Mouse (Mus musculus) myocyte (in vitro differentiated cells): Measurements from ENCODE around the gene Dram1. TPM values are rescaled to one million over a fixed set of nuclear protein-coding genes. Genes with fewer than 3 reads are reported as not detected.

Experiments
- H3K27me3 ChIP-seq: one replicate; pipeline ENCODE4 v1.6.1; 2011; ENCODE audit not compliant: control insufficient read depth, insufficient read depth, insufficient read length
- H3K36me3 ChIP-seq: one replicate; pipeline ENCODE4 v1.6.1; 2011; ENCODE audit not compliant: control insufficient read depth, insufficient read depth
- H3K4me2 ChIP-seq: one replicate; pipeline ENCODE4 v1.6.1; 2011; ENCODE audit warnings: low read depth, control low read depth
- H3K4me3 ChIP-seq: one replicate; pipeline ENCODE4 v1.5.1; 2011; ENCODE audit warnings: mild to moderate bottlenecking, control low read depth, moderate library complexity
- H3K79me2 ChIP-seq: one replicate; pipeline ENCODE4 v1.6.1; 2011; ENCODE audit not compliant: control insufficient read depth, insufficient read depth
- H3ac ChIP-seq: one replicate; pipeline ENCODE4 v1.6.1; 2011; ENCODE audit not compliant: control insufficient read depth, insufficient read length
- CEBPB ChIP-seq: IDR thresholded peaks from 2 replicates; pipeline ENCODE4 v1.6.1; 2011; ENCODE audit warnings: mild to moderate bottlenecking, moderate library complexity; ENCODE audit not compliant: poor library complexity, insufficient read depth, severe bottlenecking
- E2F4 ChIP-seq: IDR thresholded peaks from one replicate; pipeline ENCODE4 v1.6.1; 2011; ENCODE audit warnings: mild to moderate bottlenecking, control low read depth, moderate library complexity; ENCODE audit not compliant: insufficient read depth
- MAX ChIP-seq: IDR thresholded peaks from one replicate; pipeline ENCODE4 v1.6.1; 2011; ENCODE audit warnings: low read depth, mild to moderate bottlenecking, control low read depth
- MYOD1 ChIP-seq, 3 experiments: IDR thresholded peaks; one replicate each; pipeline ENCODE4 v1.6.1; 2011; ENCODE audit warnings: control low read depth in 2 of 3, low read depth in 2 of 3, mild to moderate bottlenecking in 2 of 3, moderate library complexity in 1 of 3; ENCODE audit not compliant: insufficient read length in 2 of 3, control insufficient read depth in 1 of 3
- MYOG ChIP-seq, 3 experiments: IDR thresholded peaks; one replicate each; pipeline ENCODE4 v1.6.1; 2011; ENCODE audit warnings: control low read depth in 2 of 3, low read depth in 2 of 3, mild to moderate bottlenecking in 2 of 3; ENCODE audit not compliant: insufficient read length in 2 of 3, control insufficient read depth in 1 of 3, insufficient read depth in 1 of 3
- POLR2A ChIP-seq: IDR thresholded peaks from one replicate; pipeline ENCODE4 v1.6.1; 2011; ENCODE audit warnings: low read depth, mild to moderate bottlenecking, control low read depth, moderate library complexity; ENCODE audit not compliant: insufficient read length
- POLR2AphosphoS2 ChIP-seq: IDR thresholded peaks from one replicate; pipeline ENCODE4 v1.6.1; 2011; ENCODE audit warnings: low read depth, control low read depth; ENCODE audit not compliant: insufficient read length
- REST ChIP-seq: IDR thresholded peaks from one replicate; pipeline ENCODE4 v1.6.1; 2011; ENCODE audit warnings: mild to moderate bottlenecking, control low read depth, moderate library complexity; ENCODE audit not compliant: insufficient read depth, insufficient read length
- SRF ChIP-seq: IDR thresholded peaks from one replicate; pipeline ENCODE4 v1.6.1; 2011; ENCODE audit warnings: low read depth; ENCODE audit not compliant: control insufficient read depth, insufficient read length
- TCF12 ChIP-seq: IDR thresholded peaks from one replicate; pipeline ENCODE4 v1.6.1; 2011; ENCODE audit warnings: mild to moderate bottlenecking, control low read depth; ENCODE audit not compliant: poor library complexity, insufficient read depth, severe bottlenecking
- TCF3 ChIP-seq: IDR thresholded peaks from one replicate; pipeline ENCODE4 v1.6.1; 2011; ENCODE audit warnings: low read depth, control low read depth; ENCODE audit not compliant: insufficient read length
- USF1 ChIP-seq: IDR thresholded peaks from one replicate; pipeline ENCODE4 v1.6.1; 2011; ENCODE audit warnings: low read depth, mild to moderate bottlenecking, control low read depth, moderate library complexity
- polyA plus RNA-seq: library from polyadenylated mRNA; unstranded; fragments of >200 nt; fragmentation: generic; extraction: Trizol; gene quantifications from one replicate; pipeline ENCODE4 v1.2.1, GENCODE M21; 2012; ENCODE audit warnings: missing spikeins

Dram1 gene
- polyA plus RNA-seq, 1 experiment: 1.7 TPM

- Histone ChIP-seq H3K79me2 (no peaks in the 10 kb centered on the region), H3K27me3 (no peaks in the 10 kb centered on the region), H3K36me3 (no peaks in the 10 kb centered on the region), H3K4me2 (no peak overlapping the region), H3ac (no peak overlapping the region), H3K4me3 (no peak overlapping the region)
- TF ChIP-seq POLR2A (no peak), MYOG (IDR thresholded peaks at IDR 0.05; ENCODE audit: control insufficient read depth in 1 of 3, insufficient read depth in 1 of 3, insufficient read length in 2 of 3, low read depth in 2 of 3) (no peak), SRF (no peak), REST (no peak), TCF12 (no peak)
Measured at GRCm38 (mm10) chr10:88392181-88392847, 13.4 kb upstream of the Dram1 start.

GRCm38 (mm10) chr10:88391495-88391894 is 12.6 kb upstream of the Dram1 start:
- Histone ChIP-seq H3K36me3 (no peaks in the 10 kb centered on the region), H3K27me3 (no peaks in the 10 kb centered on the region), H3K79me2 (no peaks in the 10 kb centered on the region), H3K4me3 (no peak overlapping the region), H3ac (no peak overlapping the region), H3K4me2 (no peak overlapping the region)
- TF ChIP-seq REST: no peak
- no peak for TF ChIP-seq TCF3
- TF ChIP-seq E2F4: no peak
- no peak for TF ChIP-seq SRF
- TF ChIP-seq TCF12: no peak
- TF ChIP-seq POLR2AphosphoS2: no peak
- no peak for TF ChIP-seq USF1
- no peak for TF ChIP-seq POLR2A
- TF ChIP-seq MYOD1 (IDR thresholded peaks at IDR 0.05; ENCODE audit: control insufficient read depth in 1 of 3, insufficient read length in 2 of 3, low read depth in 2 of 3): no peak
- TF ChIP-seq MAX: no peak
- no peak for TF ChIP-seq CEBPB
- no peak for TF ChIP-seq MYOG (IDR thresholded peaks at IDR 0.05; ENCODE audit: control insufficient read depth in 1 of 3, insufficient read depth in 1 of 3, insufficient read length in 2 of 3, low read depth in 2 of 3)

GRCm38 (mm10) chr10:88390096-88390790 is 11.4 kb upstream of the Dram1 start:
- Histone ChIP-seq H3ac (no peak overlapping the region), H3K36me3 (no peaks in the 10 kb centered on the region), H3K27me3 (no peaks in the 10 kb centered on the region), H3K4me2 (no peak overlapping the region), H3K79me2 (no peaks in the 10 kb centered on the region), H3K4me3 (no peak overlapping the region)
- peak; percentile 51; the same call in 1 of the 2 replicates for TF ChIP-seq CEBPB
- TF ChIP-seq POLR2A: no peak
- no peak for TF ChIP-seq MYOD1 (IDR thresholded peaks at IDR 0.05; ENCODE audit: control insufficient read depth in 1 of 3, insufficient read length in 2 of 3, low read depth in 2 of 3)

GRCm38 (mm10) chr10:88389576-88389975 is 10.7 kb upstream of the Dram1 start:
- Histone ChIP-seq H3ac (no peak overlapping the region), H3K4me3 (no peak overlapping the region), H3K79me2 (no peaks in the 10 kb centered on the region), H3K36me3 (no peaks in the 10 kb centered on the region), H3K27me3 (no peaks in the 10 kb centered on the region), H3K4me2 (no peak overlapping the region)
- TF ChIP-seq REST (no peak), SRF (no peak), E2F4 (no peak), USF1 (no peak), MAX (no peak), TCF12 (no peak), TCF3 (no peak), MYOG (IDR thresholded peaks at IDR 0.05; ENCODE audit: control insufficient read depth in 1 of 3, insufficient read depth in 1 of 3, insufficient read length in 2 of 3, low read depth in 2 of 3) (no peak), MYOD1 (IDR thresholded peaks at IDR 0.05; ENCODE audit: control insufficient read depth in 1 of 3, insufficient read length in 2 of 3, low read depth in 2 of 3) (no peak), POLR2A (no peak), CEBPB (no peak), POLR2AphosphoS2 (no peak)

- H3ac ChIP-seq: no peak overlapping the region
- H3K36me3 ChIP-seq: no peaks in the 10 kb centered on the region
- H3K79me2 ChIP-seq: peaks cover 6% of the 10 kb centered on the region
- TF ChIP-seq MAX: no peak
- no peak overlapping the region for H3K4me3 ChIP-seq
- H3K4me2 ChIP-seq: no peak overlapping the region
- no peaks in the 10 kb centered on the region for H3K27me3 ChIP-seq
Measured at GRCm38 (mm10) chr10:88386251-88386650, 7.4 kb upstream of the Dram1 start.
